Mouse (Mus musculus) embryonic fibroblast, embryonic 13.5 days (primary cell): ENCODE measurements around the gene Ltbp4. TPM values are rescaled to one million over a fixed set of nuclear protein-coding genes. Genes with fewer than 3 reads are reported as not detected.
A peak's percentile ranks its signal among the peaks of the same experiment; 100 is the strongest.

Experiments used
- H3K27ac ChIP-seq: 2 replicates; pipeline ENCODE4 v1.5.1; 2012; ENCODE audit warnings: low read length, control low read depth, inconsistent platforms; ENCODE audit not compliant: insufficient read depth
- H3K4me1 ChIP-seq: 2 replicates; pipeline ENCODE4 v1.6.1; 2011; ENCODE audit warnings: low read length; ENCODE audit not compliant: control insufficient read depth, insufficient read depth
- H3K4me3 ChIP-seq: 2 replicates; pipeline ENCODE4 v1.5.1; 2011; ENCODE audit warnings: mild to moderate bottlenecking, control low read depth, low read length; ENCODE audit not compliant: insufficient read depth
- CTCF ChIP-seq: IDR thresholded peaks from 2 replicates; pipeline ENCODE4 v1.5.1; 2011; ENCODE audit warnings: mild to moderate bottlenecking, control low read depth, low read length, moderate library complexity, borderline replicate concordance; ENCODE audit not compliant: insufficient read depth
- POLR2A ChIP-seq: IDR thresholded peaks from 2 replicates; pipeline ENCODE4 v1.6.1; 2011; ENCODE audit warnings: low read depth, mild to moderate bottlenecking, control low read depth, low read length, moderate library complexity
- polyA plus RNA-seq: library from polyadenylated mRNA; stranded (reverse); fragments of >200 nt; gene quantifications from 2 replicates; pipeline ENCODE4 v1.2.4, GENCODE M21; 2011; ENCODE audit warnings: low read depth; ENCODE audit not compliant: missing spikeins, insufficient read length

Gene Ltbp4
- polyA plus RNA-seq, 1 experiment: 46.5 TPM

- TF ChIP-seq CTCF: no peak
- no peak for TF ChIP-seq POLR2A
- Histone ChIP-seq H3K27ac (no peak overlapping the region), H3K4me3 (no peak overlapping the region), H3K4me1 (no peaks in the 10 kb centered on the region)
Observed at GRCm38 (mm10) chr7:27314393-27314792, 23.1 kb downstream of the Ltbp4 start.

- Histone ChIP-seq H3K27ac (no peak overlapping the region), H3K4me3 (no peak overlapping the region), H3K4me1 (no peaks in the 10 kb centered on the region)
- TF ChIP-seq POLR2A: no peak
- no peak for TF ChIP-seq CTCF
Observed at GRCm38 (mm10) chr7:27311651-27312284, 25.7 kb downstream of the Ltbp4 start.

- Histone ChIP-seq H3K4me1 (no peaks in the 10 kb centered on the region), H3K4me3 (no peak overlapping the region), H3K27ac (no peak overlapping the region)
- TF ChIP-seq CTCF (no peak), POLR2A (no peak)
Observed at GRCm38 (mm10) chr7:27310996-27311535, 26.4 kb downstream of the Ltbp4 start.

- Histone ChIP-seq H3K4me3 (no peak overlapping the region), H3K4me1 (no peaks in the 10 kb centered on the region), H3K27ac (no peak overlapping the region)
- TF ChIP-seq CTCF: no peak
- TF ChIP-seq POLR2A: no peak
Observed at GRCm38 (mm10) chr7:27310306-27310705, 27.2 kb downstream of the Ltbp4 start.

- no peak for TF ChIP-seq POLR2A
- TF ChIP-seq CTCF: no peak
- Histone ChIP-seq H3K4me1 (no peaks in the 10 kb centered on the region), H3K27ac (no peak overlapping the region), H3K4me3 (no peak overlapping the region)
Observed at GRCm38 (mm10) chr7:27309832-27310231, 27.7 kb downstream of the Ltbp4 start.

GRCm38 (mm10) chr7:27308821-27309549 is 28.5 kb downstream of the Ltbp4 start:
- Histone ChIP-seq H3K27ac (no peak overlapping the region), H3K4me3 (no peak overlapping the region), H3K4me1 (no peaks in the 10 kb centered on the region)
- TF ChIP-seq CTCF (no peak), POLR2A (no peak)

- Histone ChIP-seq H3K27ac (no peak overlapping the region), H3K4me1 (no peaks in the 10 kb centered on the region), H3K4me3 (no peak overlapping the region)
- peak; percentile 19; the same call in 1 of the 2 replicates for TF ChIP-seq CTCF
- no peak for TF ChIP-seq POLR2A
Observed at GRCm38 (mm10) chr7:27307551-27307950, 29.9 kb downstream of the Ltbp4 start.

GRCm38 (mm10) chr7:27306161-27307160 is 31.0 kb downstream of the Ltbp4 start:
- H3K4me1 ChIP-seq: no peaks in the 10 kb centered on the region
- no peak overlapping the region for H3K27ac ChIP-seq
- TF ChIP-seq CTCF (peak; percentile 55; the same call in 1 of the 2 replicates), POLR2A (no peak)
- no peak overlapping the region for H3K4me3 ChIP-seq

- Histone ChIP-seq H3K4me1 (no peaks in the 10 kb centered on the region), H3K4me3 (no peak overlapping the region), H3K27ac (no peak overlapping the region)
- no peak for TF ChIP-seq POLR2A
- TF ChIP-seq CTCF: no peak
Observed at GRCm38 (mm10) chr7:27305091-27305730, 32.3 kb downstream of the Ltbp4 start.
